Mouse (Mus musculus) forebrain, embryonic 14.5 days (tissue): ENCODE measurements around the gene Csnk1g2. TPM values are rescaled to one million over a fixed set of nuclear protein-coding genes. Genes with fewer than 3 reads are reported as not detected.
A peak's percentile ranks its signal among the peaks of the same experiment; 100 is the strongest.

ENCODE experiments used
- ATAC-seq: fragments of 200-750 bp; cut with Nextera tagmentation; 2 replicates; pipeline ENCODE4 v1.8.0; 2017; ENCODE audit warnings: mild to moderate bottlenecking, moderate library complexity
- DNase-seq: peaks from one replicate; pipeline ENCODE4 v3.0.0-alpha.2; 2015; ENCODE audit warnings: low spot score
- H3K27ac ChIP-seq: fragments of 300-500 bp; sonication (generic); 2 replicates; pipeline ENCODE4 v1.5.1; 2014; ENCODE audit warnings: low read depth, mild to moderate bottlenecking, control low read depth, low read length, moderate library complexity
- H3K27me3 ChIP-seq: fragments of 300-500 bp; sonication (generic); replicated peaks from 2 replicates; pipeline ENCODE4 v1.6.1; 2014; ENCODE audit warnings: low read length, control low read depth, mixed read lengths; ENCODE audit not compliant: control insufficient read depth, insufficient read depth
- H3K36me3 ChIP-seq: fragments of 300-500 bp; sonication (generic); 2 replicates; pipeline ENCODE4 v1.6.1; 2014; ENCODE audit warnings: low read length, control low read depth; ENCODE audit not compliant: control insufficient read depth, insufficient read depth
- H3K4me1 ChIP-seq: fragments of 300-500 bp; sonication (generic); 2 replicates; pipeline ENCODE4 v1.6.1; 2014; ENCODE audit warnings: antibody characterized with exemption, low read length, control low read depth; ENCODE audit not compliant: control insufficient read depth, insufficient read depth
- H3K4me2 ChIP-seq: fragments of 300-500 bp; sonication (generic); 2 replicates; pipeline ENCODE4 v1.6.1; 2014; ENCODE audit warnings: mild to moderate bottlenecking, control low read depth, low read length
- H3K4me3 ChIP-seq: fragments of 300-500 bp; sonication (generic); 2 replicates; pipeline ENCODE4 v1.5.1; 2014; ENCODE audit warnings: low read depth, low read length, control low read depth
- H3K9ac ChIP-seq: fragments of 300-500 bp; sonication (generic); 2 replicates; pipeline ENCODE4 v1.6.1; 2014; ENCODE audit warnings: mild to moderate bottlenecking, low read length, control low read depth, moderate library complexity
- H3K9me3 ChIP-seq: fragments of 300-500 bp; sonication (generic); replicated peaks from 2 replicates; pipeline ENCODE4 v1.6.1; 2016; ENCODE audit warnings: low read length, control low read depth, mixed read lengths; ENCODE audit not compliant: control insufficient read depth
- WGBS: fragments of 180-500 bp; shearing (Covaris S2); extraction: QIAGEN DNeasy Blood & Tissue Kit; methylation state at CpG from one replicate; pipeline ENCODE4 v1.1.7; 2014; 5-methylcytosine and 5-hydroxymethylcytosine counted together
- polyA plus RNA-seq: library from polyadenylated mRNA; unstranded; fragments of >200 nt; fragmentation: Nextera tagmentation; extraction: Ambion mirVana; gene quantifications from 2 replicates; pipeline ENCODE4 v1.2.1, GENCODE M21; 2014

Csnk1g2 gene
- polyA plus RNA-seq, 1 experiment from 2014 or later = 35.9 TPM

- Histone ChIP-seq H3K4me3 (no peak overlapping the region), H3K4me1 (0 out of 2 replicates have a peak, but pooled peaks cover 2% of the 10 kb centered on the region), H3K9ac (no peak overlapping the region), H3K36me3 (peaks cover 18% of the 10 kb centered on the region), H3K4me2 (no peak overlapping the region), H3K27me3 (no peaks in the 10 kb centered on the region), H3K27ac (no peak overlapping the region), H3K9me3 (no peaks in the 10 kb centered on the region)
- DNase-seq (no peak), ATAC-seq (no peak)
- 82% methylated on average over 5 of the region's 5 CpGs for WGBS
Observed at GRCm38 (mm10) chr10:80583047-80583446, 39.6 kb upstream of the Csnk1g2 start.

GRCm38 (mm10) chr10:80584045-80584488 is 38.6 kb upstream of the Csnk1g2 start:
- H3K27me3 ChIP-seq = no peaks in the 10 kb centered on the region
- H3K4me2 ChIP-seq = no peak overlapping the region
- 73% methylated on average over 12 of the region's 12 CpGs for WGBS
- H3K36me3 ChIP-seq = peaks cover 18% of the 10 kb centered on the region
- H3K4me1 ChIP-seq = peaks cover 3% of the 10 kb centered on the region
- no peak; the same call in 1 of the 2 replicates for ATAC-seq
- no peak overlapping the region for H3K4me3 ChIP-seq
- no peak overlapping the region for H3K27ac ChIP-seq
- no peak overlapping the region for H3K9ac ChIP-seq
- H3K9me3 ChIP-seq = no peaks in the 10 kb centered on the region
- DNase-seq = no peak

GRCm38 (mm10) chr10:80584642-80585552 is 37.7 kb upstream of the Csnk1g2 start:
- Histone ChIP-seq H3K9me3 (no peaks in the 10 kb centered on the region), H3K36me3 (peaks cover 18% of the 10 kb centered on the region), H3K4me3 (no peak overlapping the region), H3K4me1 (peaks cover 9% of the 10 kb centered on the region), H3K27me3 (no peaks in the 10 kb centered on the region), H3K4me2 (no peak overlapping the region), H3K27ac (peak overlapping the region; percentile 6; the same call in 1 of the 2 replicates), H3K9ac (no peak overlapping the region)
- ATAC-seq (no peak), DNase-seq (no peak)
- WGBS = 75% methylated on average over 12 of the region's 12 CpGs

DNA sequence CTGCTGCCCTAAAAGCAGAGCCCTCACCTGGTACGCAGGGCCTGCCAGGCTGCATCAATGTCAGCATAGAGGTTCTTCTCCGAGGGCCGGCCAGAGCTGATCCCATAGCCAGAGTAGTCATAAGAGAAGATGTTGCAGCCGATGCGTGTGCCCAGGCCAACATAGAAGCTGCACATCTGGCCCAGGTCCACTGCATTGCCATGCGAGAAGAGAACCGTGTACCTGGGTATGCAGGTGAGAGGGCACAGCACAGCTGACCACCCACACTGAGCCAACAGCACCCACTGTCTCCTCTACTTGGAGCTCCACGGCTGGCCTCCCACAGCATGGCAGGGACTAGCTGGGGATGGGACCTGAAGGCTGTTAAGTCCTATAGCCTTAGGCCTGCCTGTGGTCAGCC is 37.1 kb upstream of the Csnk1g2 start:
- ATAC-seq (no peak), DNase-seq (no peak)
- peaks cover 9% of the 10 kb centered on the region for H3K4me1 ChIP-seq
- no peak overlapping the region for H3K27ac ChIP-seq
- no peak overlapping the region for H3K9ac ChIP-seq
- no peak overlapping the region for H3K4me3 ChIP-seq
- WGBS = 94% methylated on average over 8 of the region's 8 CpGs
- no peak overlapping the region for H3K4me2 ChIP-seq
- peaks cover 18% of the 10 kb centered on the region for H3K36me3 ChIP-seq
- H3K27me3 ChIP-seq = no peaks in the 10 kb centered on the region
- H3K9me3 ChIP-seq = no peaks in the 10 kb centered on the region

DNA sequence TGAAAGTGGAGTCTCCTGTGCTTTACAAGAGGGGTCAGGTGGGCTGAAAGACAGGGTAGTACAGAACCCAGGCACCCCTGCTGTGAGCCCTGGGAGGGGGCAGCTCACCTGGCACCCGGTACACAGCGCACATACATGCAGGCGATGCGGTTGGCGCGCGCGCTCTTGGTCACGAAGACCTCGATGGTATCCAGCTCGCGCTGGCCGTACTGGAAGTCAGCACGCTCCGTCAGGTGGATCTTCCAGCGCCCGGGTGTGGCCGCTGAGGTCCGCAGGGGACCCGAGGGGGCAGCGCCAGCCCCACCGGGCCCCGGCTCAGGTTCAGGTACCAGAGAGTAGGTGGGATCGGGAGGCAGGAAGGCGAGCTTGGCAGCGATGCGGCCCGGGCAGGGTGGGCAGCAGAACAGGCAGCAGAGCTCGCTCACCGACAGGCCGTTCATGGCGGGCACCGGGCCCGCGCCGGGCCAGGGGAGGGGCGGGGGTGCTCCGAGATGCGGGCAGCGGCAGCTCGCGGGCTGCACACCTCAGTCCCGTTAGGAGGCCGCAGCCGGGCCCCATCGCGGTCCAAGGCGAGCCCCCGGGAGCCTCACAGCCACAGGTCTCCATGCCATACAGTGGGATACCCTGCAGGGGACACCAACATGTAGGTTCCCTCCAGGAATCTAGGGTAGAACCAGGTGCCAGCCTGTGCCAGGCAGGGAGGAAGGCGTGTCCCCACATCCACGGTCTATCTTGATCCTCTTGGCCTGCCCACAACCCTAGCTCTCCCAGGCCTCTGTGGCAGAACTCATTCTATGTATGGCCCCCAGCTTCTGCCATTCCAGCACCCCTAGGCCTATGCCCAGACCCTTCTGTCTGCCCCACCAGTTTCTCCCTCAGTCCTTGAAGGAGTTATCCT is 36.0 kb upstream of the Csnk1g2 start:
- WGBS = 95% methylated on average over 50 of the region's 51 CpGs
- no peak for DNase-seq
- H3K4me2 ChIP-seq = no peak overlapping the region
- no peak for ATAC-seq
- peaks cover 18% of the 10 kb centered on the region for H3K36me3 ChIP-seq
- H3K4me3 ChIP-seq = no peak overlapping the region
- H3K9ac ChIP-seq = peak overlapping the region; percentile 1; the same call in 1 of the 2 replicates
- no peak overlapping the region for H3K27ac ChIP-seq
- H3K9me3 ChIP-seq = no peaks in the 10 kb centered on the region
- H3K4me1 ChIP-seq = peaks cover 9% of the 10 kb centered on the region
- H3K27me3 ChIP-seq = no peaks in the 10 kb centered on the region

DNA sequence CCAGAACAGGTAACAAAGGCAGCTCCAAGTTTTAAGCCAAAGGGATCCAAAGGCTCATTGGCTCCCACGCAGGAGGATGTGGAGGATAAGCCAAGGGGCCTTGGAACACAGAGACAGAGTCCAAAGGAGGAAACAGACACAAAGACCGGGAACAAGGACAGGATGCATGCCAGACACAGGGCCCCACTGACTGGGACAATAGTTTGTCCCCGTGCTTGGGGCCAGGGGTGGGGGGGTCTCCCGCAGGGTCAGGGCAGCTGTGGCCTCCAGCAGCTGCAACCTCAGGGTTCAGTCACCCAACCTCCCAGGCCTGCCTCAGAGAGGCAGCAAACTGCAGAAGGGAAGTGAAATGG is 35.4 kb upstream of the Csnk1g2 start:
- Histone ChIP-seq H3K27ac (no peak overlapping the region), H3K4me2 (no peak overlapping the region), H3K36me3 (peaks cover 18% of the 10 kb centered on the region), H3K9me3 (no peaks in the 10 kb centered on the region), H3K27me3 (no peaks in the 10 kb centered on the region), H3K4me3 (no peak overlapping the region), H3K9ac (peak overlapping the region; percentile 1; the same call in 1 of the 2 replicates), H3K4me1 (peaks cover 9% of the 10 kb centered on the region)
- WGBS = 47% methylated on average over 4 of the region's 4 CpGs
- ATAC-seq (no peak), DNase-seq (no peak)

DNA sequence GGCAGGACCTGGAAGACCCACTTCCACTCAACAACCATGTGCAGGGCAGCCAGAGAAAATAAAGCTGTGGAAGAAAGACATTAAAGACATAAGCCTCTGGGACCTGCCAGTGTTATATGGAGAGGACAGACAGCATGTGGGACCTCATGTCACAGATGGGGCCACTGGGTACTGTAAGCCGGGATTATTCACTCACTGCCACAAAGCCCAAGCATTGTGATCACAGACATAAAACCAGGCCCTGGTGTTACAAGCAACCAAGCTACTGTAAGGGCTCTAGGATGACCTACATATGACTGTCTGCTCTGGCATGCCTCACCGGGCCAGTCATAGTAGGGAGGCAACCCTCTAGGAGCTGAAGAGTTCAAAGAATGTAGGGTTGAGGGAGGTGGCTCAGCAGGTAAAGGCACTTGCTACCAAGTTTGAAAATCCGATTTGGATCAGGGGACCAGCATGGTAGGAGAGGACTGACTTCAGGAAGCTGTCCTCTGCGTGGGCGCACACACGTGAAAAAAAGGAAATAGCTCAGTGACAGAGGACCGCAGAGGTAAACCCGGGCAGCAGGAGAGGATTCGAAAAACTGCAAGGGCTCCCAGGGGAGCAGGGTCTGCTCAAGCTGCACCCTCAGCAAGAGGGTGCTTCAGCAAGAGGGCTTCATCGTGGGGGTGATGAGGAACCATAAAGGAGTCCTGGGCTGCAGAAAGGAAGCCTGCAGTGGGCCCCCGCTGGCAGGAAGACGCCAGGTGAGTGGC is 33.3 kb upstream of the Csnk1g2 start:
- no peak for DNase-seq
- H3K9me3 ChIP-seq = no peaks in the 10 kb centered on the region
- H3K27ac ChIP-seq = peak overlapping the region; percentile 58; the same call in 1 of the 2 replicates

More for the DNA sequence above, 33.3 kb upstream of the Csnk1g2 start:
- Histone ChIP-seq H3K4me2 (peak overlapping the region; percentile 99), H3K36me3 (peaks cover 7% of the 10 kb centered on the region; the same call in 1 of the 2 replicates), H3K9ac (peak overlapping the region; percentile 90), H3K4me1 (peaks cover 9% of the 10 kb centered on the region), H3K4me3 (peak overlapping the region; percentile 89), H3K27me3 (no peaks in the 10 kb centered on the region)
- ATAC-seq = no peak
- 21% methylated on average over 12 of the region's 12 CpGs for WGBS
